Mouse (Mus musculus) ES-Bruce4 (cell line): ENCODE data around the gene Lyz2. TPM values are rescaled to one million over a fixed set of nuclear protein-coding genes. Genes with fewer than 3 reads are reported as not detected.

Source experiments
- H3K27ac ChIP-seq: 2 replicates; pipeline ENCODE4 v1.5.1; 2012; ENCODE audit warnings: low read length, inconsistent platforms; ENCODE audit not compliant: insufficient read depth
- H3K27me3 ChIP-seq: 2 replicates; pipeline ENCODE4 v1.6.1; 2012; ENCODE audit warnings: mild to moderate bottlenecking, low read length, inconsistent platforms; ENCODE audit not compliant: control insufficient read depth, poor library complexity, insufficient read depth, severe bottlenecking
- H3K36me3 ChIP-seq: 2 replicates; pipeline ENCODE4 v1.6.1; 2012; ENCODE audit warnings: inconsistent platforms, mild to moderate bottlenecking, low read length, moderate library complexity; ENCODE audit not compliant: control insufficient read depth, poor library complexity, insufficient read depth, severe bottlenecking
- H3K4me1 ChIP-seq: one replicate; pipeline ENCODE4 v1.8.1; 2011; ENCODE audit warnings: low read length; ENCODE audit not compliant: control insufficient read depth, insufficient read depth
- H3K4me3 ChIP-seq: 2 replicates; pipeline ENCODE4 v1.5.1; 2011; ENCODE audit warnings: low read depth, mild to moderate bottlenecking, low read length
- H3K9ac ChIP-seq: 2 replicates; pipeline ENCODE4 v1.6.1; 2012; ENCODE audit warnings: low read depth, mild to moderate bottlenecking, inconsistent platforms; ENCODE audit not compliant: poor library complexity, severe bottlenecking
- H3K9me3 ChIP-seq: replicated peaks from 2 replicates; pipeline ENCODE4 v1.6.1; 2012; ENCODE audit warnings: mild to moderate bottlenecking, low read length, inconsistent platforms; ENCODE audit not compliant: control insufficient read depth, poor library complexity, insufficient read depth, severe bottlenecking
- CTCF ChIP-seq: IDR thresholded peaks from one replicate; pipeline ENCODE4 v1.8.1; 2011; ENCODE audit warnings: low read depth, low read length
- EP300 ChIP-seq: IDR thresholded peaks from 2 replicates; pipeline ENCODE4 v1.6.1; 2011; ENCODE audit warnings: low read depth, low read length; ENCODE audit not compliant: insufficient read depth
- POLR2A ChIP-seq: IDR thresholded peaks from one replicate; pipeline ENCODE4 v1.8.1; 2011; ENCODE audit warnings: low read length; ENCODE audit not compliant: insufficient read depth
- polyA plus RNA-seq: library from polyadenylated mRNA; stranded (reverse); fragments of >200 nt; gene quantifications from 2 replicates; pipeline ENCODE4 v1.2.4, GENCODE M21; 2011; ENCODE audit warnings: low read depth; ENCODE audit not compliant: missing spikeins, insufficient read depth, insufficient read length

Gene Lyz2
- polyA plus RNA-seq, 1 experiment = not detected

DNA sequence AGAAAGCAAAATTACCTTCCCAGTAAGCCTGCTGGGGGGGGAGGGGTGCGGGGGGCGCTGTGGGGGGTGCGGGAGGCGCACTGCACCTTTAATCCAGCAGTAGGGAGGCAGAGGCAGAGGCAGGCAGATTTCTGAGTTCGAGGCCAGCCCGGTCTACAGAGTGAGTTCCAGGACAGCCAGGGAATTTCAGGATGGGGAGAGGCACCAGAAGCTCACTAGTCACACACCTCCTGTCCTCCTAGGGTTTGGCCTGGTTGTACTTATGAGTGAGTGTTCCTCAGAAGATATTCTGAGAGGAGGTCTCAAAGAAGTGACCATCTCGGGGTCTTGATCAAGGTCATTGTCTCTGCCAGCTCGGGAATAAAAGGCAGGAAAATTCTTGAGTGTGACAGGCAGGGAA, 30.0 kb upstream of the Lyz2 start:
- Histone ChIP-seq H3K9ac (no peak overlapping the region), H3K27ac (no peak overlapping the region), H3K27me3 (no peaks in the 10 kb centered on the region), H3K4me1 (no peaks in the 10 kb centered on the region), H3K36me3 (no peaks in the 10 kb centered on the region), H3K9me3 (no peaks in the 10 kb centered on the region), H3K4me3 (no peak overlapping the region)
- TF ChIP-seq CTCF (no peak), EP300 (no peak), POLR2A (no peak)

DNA sequence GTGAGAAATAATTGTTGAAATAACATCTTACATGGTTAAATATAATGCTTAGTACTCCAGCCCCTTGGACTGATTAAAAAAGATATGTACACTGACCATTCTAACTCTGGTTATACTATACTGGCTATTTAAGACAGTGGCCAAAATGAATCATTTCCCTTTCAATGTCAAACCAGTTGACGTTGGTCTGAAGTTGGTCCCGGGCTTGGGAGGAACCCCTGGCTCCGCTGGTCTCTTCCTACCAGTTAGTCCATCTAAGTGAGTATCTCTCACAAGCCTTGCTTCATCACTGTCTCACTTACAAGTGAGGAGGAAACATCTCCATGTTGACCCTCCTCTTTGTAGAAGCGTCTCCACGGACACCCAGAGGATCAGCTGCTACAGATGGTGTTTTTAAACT, 22.2 kb upstream of the Lyz2 start:
- TF ChIP-seq CTCF = no peak
- TF ChIP-seq POLR2A = no peak
- no peaks in the 10 kb centered on the region for H3K4me1 ChIP-seq
- no peak overlapping the region for H3K27ac ChIP-seq
- H3K27me3 ChIP-seq = no peaks in the 10 kb centered on the region
- H3K4me3 ChIP-seq = no peak overlapping the region
- no peak overlapping the region for H3K9ac ChIP-seq
- no peaks in the 10 kb centered on the region; the same call in 1 of the 2 replicates for H3K9me3 ChIP-seq
- no peaks in the 10 kb centered on the region for H3K36me3 ChIP-seq

DNA sequence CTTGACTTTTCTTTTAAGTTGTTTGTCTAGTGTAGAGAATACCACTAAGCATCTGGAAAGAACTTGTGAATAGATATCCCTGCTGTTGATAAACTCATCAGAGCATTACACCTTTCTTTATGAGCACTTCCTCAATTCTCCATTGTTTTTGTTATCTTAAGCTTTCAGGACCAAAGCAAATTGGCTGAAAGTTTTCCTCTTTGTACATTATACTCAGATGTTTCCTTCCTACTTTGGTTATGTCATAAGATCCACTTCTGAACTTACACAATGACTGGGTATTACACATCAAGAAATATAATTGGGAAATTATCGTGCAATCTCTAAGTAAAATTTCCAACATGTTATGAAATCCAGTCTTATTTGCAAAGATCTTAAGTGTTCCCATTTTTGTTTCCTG, 19.6 kb upstream of the Lyz2 start:
- Histone ChIP-seq H3K9me3 (no peaks in the 10 kb centered on the region; the same call in 1 of the 2 replicates), H3K9ac (no peak overlapping the region), H3K27me3 (no peaks in the 10 kb centered on the region), H3K27ac (no peak overlapping the region), H3K4me3 (no peak overlapping the region), H3K36me3 (no peaks in the 10 kb centered on the region), H3K4me1 (no peaks in the 10 kb centered on the region)
- TF ChIP-seq CTCF (no peak), EP300 (no peak)

DNA sequence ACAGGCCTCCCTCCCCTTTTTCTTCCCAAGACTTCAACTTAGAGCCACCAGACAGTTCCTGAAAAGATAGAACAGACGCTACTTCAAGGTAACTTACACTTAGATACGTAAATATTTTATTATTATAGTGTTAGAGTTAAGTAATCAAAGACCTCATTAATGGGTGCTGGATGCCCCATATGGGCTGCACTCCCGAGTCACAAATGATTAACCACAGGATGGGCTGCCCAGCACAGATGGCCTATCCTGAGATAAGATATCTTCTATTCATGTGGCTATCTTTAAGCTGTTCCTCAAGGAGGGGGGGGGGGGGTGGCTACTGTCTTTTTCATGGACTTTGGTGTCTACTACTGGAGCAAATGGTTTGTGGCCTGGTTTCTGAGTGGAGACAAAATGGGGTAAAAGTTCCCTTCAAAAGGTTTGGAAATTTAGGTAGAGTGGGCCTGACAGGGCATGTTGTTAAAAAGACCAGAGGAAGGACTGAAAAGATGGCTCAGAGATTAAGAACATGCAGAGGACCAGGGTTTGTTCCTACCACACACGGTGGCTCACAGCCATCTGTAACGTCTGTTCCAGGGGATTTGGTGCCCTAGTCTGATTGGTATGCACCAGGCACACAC, 17.9 kb upstream of the Lyz2 start:
- H3K27me3 ChIP-seq = no peaks in the 10 kb centered on the region
- no peaks in the 10 kb centered on the region; the same call in 1 of the 2 replicates for H3K9me3 ChIP-seq
- H3K27ac ChIP-seq = no peak overlapping the region
- no peak for TF ChIP-seq CTCF
- TF ChIP-seq EP300 = no peak
- no peak for TF ChIP-seq POLR2A
- H3K36me3 ChIP-seq = no peaks in the 10 kb centered on the region
- H3K4me3 ChIP-seq = no peak overlapping the region
- H3K4me1 ChIP-seq = no peaks in the 10 kb centered on the region
- H3K9ac ChIP-seq = no peak overlapping the region

DNA sequence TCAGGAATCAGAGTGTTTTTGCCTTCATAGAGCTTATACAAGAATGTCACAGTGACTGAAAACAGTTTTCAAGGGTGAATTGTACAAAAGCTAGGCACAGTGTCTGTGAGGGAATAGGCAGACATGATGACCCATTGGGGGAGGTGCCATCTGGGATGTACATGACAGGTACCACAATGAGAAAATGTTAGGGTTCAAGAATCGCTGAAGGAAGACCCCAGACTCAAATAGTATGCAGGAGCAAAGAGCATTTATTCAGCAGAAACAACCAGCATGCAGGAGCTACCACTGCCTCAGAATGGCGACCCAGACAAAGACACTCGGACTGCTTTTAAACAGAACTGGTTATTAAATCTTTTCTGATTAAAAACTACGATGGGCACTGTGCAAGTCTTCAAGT, 17.0 kb upstream of the Lyz2 start:
- no peak for TF ChIP-seq CTCF
- TF ChIP-seq EP300 = no peak
- TF ChIP-seq POLR2A = no peak
- no peak overlapping the region for H3K4me3 ChIP-seq
- no peaks in the 10 kb centered on the region; the same call in 1 of the 2 replicates for H3K9me3 ChIP-seq
- H3K36me3 ChIP-seq = no peaks in the 10 kb centered on the region
- H3K27me3 ChIP-seq = no peaks in the 10 kb centered on the region
- no peak overlapping the region for H3K9ac ChIP-seq
- H3K27ac ChIP-seq = no peak overlapping the region
- no peaks in the 10 kb centered on the region for H3K4me1 ChIP-seq

DNA sequence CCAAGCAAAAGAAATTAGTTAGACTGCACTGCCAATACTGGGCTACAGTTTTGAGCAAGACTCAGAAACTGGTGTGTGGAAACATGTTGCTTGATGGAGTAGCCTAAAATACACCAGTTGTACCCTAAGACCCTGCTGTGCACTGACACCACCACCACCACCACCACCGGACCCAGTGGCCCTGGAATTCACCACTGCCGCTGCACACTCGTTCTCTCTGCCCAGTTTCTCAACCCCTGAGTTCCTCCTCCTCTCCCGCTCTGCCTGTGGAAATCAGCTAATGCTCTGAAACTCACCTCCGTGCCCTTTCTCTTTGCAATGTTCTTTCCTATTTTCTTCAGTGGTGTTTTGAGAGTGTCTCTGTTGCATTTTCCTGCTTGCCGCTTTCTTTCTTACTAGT, 16.2 kb upstream of the Lyz2 start:
- Histone ChIP-seq H3K4me1 (no peaks in the 10 kb centered on the region), H3K9ac (no peak overlapping the region), H3K9me3 (no peaks in the 10 kb centered on the region; the same call in 1 of the 2 replicates), H3K36me3 (no peaks in the 10 kb centered on the region), H3K27me3 (no peaks in the 10 kb centered on the region), H3K27ac (no peak overlapping the region), H3K4me3 (no peak overlapping the region)
- TF ChIP-seq POLR2A = no peak
- no peak for TF ChIP-seq EP300
- TF ChIP-seq CTCF = no peak
